Mouse (Mus musculus) urinary bladder, postnatal 10 days (tissue): ENCODE data around the gene Saa2.
"Not testable (repeated sequence)": the region's sequence is repeated elsewhere in the genome, so short reads cannot be mapped to it uniquely, and the experiment has no call there.

ENCODE experiments used
- DNase-seq: peaks from one replicate; pipeline ENCODE4 v3.0.0; 2022; ENCODE audit warnings: low spot score

Saa2 gene

DNA sequence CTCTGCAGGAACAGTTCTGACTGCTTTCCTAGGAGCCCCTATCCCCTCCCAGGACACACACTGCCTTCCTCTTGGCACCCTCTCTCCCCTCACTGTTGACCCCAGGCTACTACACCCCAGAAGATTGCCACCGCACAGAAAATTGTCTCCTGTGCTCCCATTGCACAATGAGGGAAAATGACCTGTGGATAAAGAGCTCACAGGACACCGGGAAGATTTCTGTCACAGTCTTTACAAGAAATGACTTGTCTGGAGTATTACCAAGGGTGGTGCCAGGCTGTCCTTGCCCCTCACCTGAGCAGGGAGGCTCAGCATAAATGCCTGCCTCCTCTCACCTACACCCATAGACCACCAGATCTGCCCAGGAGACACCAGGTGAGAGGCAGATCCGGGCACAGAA lies at the start of gene Saa2:
Saa2 (plus strand) TSS at position 301 of the 400 bp plus-strand sequence.
- DNase-seq, result no peak

DNA sequence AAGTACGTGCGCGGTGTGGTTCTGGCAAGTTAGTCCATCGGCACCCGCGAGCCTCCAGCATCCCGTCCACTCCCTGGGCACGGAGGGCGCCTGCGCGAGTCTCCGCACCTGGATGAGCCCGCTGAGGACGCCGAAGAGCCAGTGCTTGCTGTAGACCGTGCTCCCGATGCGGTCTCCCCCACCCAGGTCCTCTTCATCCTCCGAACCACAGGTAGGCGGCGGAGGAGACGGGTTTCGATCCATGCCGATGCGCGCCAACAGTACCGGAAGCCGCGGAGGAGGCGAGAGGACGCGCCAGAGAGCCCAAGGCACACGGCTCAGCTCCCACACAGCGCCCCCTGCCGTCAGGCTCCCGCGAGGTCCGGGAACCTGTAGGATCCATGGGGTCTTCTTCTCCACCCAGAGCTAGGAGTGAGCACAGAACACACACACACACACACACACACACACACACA lies 41.2 kb upstream of the Saa2 start, which contains the start of gene Saal1:
Saal1 (minus strand) TSS at position 291 of the 455 bp plus-strand sequence.
- DNase-seq, result peak; percentile 53

DNA sequence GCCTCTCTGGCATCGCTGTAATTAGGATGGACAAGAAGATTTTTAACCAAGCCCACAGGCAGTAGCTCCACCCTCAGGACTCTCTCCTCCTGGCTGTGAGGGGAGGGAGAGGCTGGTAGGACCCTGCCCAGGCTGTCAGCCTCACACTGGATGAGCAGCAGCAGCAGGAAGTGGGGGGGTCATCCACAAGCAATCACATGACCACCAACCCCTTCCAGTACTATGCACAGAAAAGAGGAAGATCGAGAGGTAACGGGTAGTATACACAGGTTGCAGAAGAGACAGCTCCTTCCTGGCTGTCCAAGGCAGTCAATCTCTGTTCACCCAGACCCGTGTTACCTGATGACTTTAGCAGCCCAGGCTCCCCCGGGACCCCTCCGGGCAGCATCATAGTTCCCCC lies 39.3 kb upstream of the Saa2 start:
- no peak for DNase-seq

DNA sequence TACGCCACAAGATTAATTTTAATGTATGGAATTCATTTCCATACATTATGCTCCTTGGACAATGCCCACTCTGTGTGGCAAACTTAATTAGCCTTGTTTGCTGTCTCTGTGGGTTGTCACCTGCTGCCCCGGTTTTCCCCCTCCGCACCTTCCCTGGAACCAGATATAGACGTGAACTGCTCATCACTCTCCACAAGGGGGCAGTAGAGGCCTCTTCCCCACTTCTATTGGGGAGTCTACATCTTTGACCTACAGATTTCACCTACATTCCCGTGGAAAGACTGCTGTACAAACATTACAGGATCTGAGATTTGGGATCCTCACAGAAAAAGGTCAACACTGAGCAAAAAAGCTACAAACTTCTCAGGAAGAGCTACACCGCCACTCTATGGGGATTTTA lies 37.1 kb upstream of the Saa2 start:
- no peak for DNase-seq

DNA sequence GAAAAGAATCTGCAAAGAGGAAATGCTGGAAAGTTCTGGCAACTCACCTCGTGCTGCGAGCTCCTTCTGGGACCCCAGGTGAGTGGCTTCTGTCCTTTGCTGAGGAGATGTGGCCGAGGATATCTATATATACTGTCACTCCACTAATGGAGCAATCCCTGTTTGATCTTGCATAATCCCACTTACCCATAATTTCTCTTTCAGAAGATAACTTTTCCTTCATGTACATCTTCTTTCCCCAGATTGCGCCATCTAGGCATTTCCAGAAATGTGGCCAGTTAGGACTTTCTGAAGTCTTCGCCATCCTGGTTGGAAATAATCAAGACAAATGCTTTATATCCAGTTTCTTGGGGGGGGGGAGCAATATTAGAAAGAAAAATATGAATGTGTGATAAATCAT lies 36.0 kb upstream of the Saa2 start, which contains the start of gene Saa3:
Saa3 (minus strand) TSS at position 101 of the 400 bp plus-strand sequence.
- no peak for DNase-seq

DNA sequence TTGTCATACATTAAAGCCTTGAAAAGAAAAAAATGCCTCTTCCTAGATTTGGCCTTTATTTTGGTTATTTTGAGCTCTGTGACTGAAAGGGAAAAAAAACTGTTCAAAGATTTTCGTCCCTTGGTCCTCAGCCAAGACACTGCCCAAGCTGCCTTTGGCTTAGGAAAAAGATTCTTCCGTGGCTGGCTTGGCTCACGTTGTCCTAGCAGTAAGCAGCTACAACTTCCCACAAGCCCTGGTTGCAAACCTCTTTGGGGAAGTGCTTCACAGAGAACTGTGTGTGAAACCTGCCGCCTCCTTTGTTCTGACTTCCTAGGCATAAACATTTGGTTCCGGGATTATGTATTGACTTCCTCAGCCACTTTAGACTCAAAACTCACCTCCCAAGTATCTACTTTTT lies 34.7 kb upstream of the Saa2 start:
- DNase-seq, result no peak

DNA sequence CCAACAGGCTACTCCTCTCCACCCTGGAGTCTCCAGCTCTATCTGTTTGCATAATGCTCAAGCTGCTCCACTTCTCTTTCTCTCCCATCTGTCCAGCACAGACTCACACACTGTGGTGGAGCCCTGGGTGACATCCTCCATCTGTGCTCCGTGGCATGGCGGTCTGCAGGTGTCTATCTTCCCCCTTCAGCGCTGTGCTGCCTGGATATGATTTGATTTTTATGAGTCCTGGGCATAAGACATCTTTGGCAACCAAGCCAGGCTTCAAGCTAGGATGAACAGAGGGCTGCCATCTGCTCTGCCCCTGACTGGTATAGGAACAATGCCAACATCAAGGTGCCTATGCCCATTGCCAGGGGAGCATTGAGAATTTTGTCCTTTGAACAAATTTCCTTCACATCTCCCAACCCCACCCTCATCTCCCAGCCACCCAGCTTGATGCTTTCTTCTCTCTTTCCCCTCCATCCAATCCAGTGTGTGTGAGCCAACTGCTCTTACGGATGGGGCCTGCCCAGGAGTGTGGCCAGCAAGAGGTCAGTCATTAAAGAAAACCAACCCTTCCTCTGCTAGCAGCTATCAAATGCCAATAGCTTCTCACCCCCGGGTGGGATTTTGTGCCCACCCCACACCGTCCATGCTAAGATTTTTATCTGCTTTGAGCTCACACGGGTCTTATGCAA lies 32.9 kb upstream of the Saa2 start:
- DNase-seq, result no peak

DNA sequence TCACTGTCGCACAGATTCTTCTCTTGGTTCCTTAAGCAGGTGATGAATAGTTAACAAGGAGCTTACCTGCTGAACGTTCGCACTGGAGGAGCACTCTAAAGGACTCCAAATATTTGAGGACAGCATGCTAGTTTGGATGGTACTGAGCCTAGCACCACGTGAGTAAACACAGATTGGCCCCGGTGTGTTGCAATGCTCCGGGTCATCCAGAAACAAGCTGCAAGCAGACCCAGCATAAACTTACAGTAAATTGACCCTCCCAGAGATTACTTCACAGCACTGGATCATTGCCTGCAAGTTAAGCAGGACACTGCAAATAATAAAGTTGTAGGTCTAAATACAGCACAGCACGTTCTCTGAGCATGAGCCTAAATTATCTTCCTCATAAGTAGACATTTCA lies 32.1 kb upstream of the Saa2 start:
- no peak for DNase-seq

DNA sequence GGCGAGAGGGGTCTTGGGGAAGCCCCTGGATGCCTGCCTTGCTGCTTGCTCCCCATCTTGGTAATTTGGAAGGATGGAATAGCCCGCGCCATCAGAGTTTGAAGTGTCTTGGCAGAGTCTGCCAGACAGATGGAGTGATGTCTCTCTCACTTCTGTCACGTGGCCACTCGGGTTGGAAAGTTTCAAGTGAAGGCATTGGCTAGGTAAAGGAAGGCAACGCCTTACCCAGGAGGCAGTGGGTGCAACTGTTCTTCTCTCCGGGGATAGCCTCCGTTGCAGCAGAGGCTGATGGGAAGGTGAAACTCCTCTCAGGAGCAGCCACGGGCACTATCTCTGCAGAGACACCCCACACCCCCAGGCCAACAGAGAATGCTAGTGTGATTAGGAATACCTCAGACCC lies 31.1 kb upstream of the Saa2 start:
- DNase-seq, result no peak

DNA sequence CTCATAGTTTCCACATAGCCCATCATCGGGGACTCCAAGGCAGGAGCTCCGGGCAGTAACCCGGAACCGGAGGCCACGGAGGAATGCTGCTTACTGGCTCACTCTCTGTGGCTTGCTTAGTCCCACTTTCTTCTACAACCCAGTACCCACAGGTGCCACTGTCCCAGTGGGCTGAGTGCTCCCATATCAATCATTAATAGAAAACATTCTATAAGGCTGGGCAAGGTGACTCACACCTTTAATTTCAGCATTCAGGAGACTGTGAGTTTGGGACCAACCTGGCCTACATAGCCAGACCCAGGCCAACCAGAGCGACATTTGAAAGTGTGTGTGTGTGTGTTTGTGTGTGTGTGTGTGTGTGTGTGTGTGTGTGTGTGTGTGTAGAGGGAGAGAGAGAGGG lies 28.2 kb upstream of the Saa2 start:
- no peak for DNase-seq

DNA sequence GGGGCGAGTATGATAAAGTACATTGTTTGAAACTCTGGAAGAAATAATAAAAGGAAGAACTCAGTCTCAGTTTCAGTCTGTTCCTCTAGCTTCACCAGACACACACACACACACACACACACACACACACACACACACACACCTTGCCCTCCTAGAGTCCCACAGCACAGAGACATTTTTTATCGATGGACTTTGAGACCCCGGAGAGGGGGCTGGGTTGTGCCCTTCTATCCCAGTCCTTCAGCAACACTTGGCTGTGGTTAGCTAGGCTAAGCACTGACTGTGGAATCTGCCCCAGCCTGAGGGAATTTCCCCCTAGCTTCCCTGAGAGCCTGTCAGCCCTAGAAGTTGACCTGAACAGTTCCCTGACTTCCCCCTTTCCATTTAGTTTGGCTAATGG lies 27.7 kb upstream of the Saa2 start:
- no peak for DNase-seq

DNA sequence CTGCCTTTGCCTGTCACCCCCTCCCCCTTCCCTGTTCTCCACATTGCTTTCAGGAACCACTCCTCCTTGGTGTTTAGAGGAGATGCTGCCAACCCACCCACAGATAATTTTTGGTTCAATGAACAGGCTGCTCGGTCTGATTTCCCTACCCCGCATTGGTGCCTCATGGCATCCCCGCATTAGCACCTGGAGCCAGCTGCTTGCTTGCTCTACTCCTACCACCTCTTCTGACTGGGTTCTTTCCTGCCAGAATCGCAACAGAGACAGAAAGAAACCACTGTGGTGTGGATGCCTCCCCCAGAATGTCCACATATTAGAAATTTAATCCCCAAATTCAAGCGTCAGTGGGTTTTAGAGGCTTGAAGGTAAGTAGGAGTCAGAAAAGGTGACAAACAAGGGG lies 27.2 kb upstream of the Saa2 start:
- no peak for DNase-seq

DNA sequence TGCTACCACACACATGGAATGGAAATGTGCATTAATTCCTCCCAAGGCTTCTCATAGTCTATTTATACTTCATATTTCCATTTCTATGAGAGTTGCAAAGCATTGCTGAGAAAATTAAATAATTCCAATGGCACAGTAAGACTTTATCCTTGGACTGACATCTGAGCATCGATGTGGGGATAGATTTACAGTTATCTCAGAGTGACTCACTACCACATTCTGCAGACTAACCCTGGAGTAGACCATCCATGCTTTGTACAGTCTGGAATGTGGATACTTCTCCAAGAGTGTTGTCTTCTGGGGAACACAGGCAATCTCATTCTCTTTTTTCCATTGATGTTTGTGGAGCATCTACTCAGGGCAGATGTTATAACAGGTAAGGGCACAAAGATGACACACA lies 24.0 kb upstream of the Saa2 start:
- no peak for DNase-seq

DNA sequence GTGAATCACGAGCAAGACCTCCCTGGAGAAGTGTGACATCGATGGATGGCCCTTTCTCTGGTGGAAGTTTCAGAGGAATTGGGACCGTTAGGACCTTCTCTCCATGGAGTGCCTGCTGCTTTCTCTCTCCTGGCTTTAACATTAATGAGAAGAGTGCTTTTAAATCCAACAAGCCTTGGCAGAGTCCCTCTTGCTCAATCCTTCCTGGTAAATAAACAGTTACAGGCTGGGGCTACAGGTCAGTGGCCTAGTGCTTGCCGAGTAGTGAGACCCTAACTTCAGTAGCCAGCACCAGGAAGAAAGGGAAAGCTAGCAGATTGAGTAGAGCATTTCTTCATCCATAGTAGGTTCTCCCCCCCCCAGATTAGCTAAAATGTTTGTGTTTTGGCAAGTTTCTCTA lies 19.1 kb upstream of the Saa2 start, which contains the start of gene Saa4:
Saa4 (minus strand) TSS at position 146 of the 400 bp plus-strand sequence.
- no peak for DNase-seq

DNA sequence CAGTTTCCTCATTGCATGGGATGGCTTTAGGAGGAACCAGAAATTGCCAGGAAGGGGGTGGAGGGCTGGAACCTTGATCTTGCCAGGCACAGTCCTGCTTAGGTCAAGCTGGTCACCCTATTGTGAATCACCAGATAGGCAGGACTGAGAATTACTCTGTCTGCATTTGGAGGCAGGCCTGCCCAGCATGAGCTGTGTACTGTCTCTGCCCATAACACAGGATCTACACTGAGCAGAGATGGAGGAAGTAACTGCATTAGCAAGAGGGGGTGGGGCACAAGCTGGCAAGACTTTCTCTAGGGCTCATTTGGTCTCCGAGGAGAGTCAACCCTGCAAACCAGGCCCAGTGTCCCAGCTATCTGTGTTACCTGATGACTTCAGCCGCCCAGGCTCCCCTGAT lies 16.6 kb upstream of the Saa2 start:
- DNase-seq, result no peak

DNA sequence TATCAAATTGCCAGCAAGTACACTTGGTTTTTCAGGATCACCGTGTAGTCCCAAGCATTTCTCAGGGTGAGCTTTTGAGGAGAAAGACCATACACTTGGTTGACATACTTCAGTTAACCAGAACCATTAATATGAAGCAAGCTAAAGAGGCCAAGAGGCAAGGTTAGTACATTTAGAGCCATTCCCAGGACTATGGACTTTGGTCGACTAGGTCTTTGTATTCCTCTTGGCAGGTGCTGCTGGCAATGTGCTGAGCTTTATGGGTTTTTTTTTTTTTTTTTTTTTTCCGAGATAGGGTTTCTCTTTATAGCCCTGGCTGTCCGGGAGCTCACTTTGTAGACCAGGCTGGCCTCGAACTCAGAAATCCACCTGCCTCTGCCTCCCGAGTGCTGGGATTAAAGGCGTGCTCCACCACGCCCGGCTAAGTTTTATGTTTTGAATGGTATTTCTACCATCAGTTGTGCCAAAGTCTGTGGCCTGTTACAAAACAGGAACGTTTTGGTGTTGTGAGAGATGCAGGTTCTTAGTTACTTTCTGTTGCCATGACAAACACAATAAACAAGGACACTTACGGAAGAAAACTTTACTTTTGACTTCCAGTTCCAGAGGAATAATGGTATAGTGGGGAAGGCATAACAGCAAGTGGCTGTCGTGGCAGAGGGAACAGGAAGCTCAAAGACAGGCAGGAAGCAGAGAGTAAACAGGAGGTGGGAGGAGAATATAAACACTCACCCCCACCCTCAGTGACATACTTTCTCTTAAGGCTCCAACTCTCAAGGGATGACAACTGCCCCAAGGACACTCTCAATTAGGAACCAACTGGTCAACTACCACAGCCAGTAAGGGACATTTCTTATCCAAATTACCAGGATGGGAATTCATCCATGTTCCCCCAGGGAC lies 12.8 kb upstream of the Saa2 start:
- no peak for DNase-seq

DNA sequence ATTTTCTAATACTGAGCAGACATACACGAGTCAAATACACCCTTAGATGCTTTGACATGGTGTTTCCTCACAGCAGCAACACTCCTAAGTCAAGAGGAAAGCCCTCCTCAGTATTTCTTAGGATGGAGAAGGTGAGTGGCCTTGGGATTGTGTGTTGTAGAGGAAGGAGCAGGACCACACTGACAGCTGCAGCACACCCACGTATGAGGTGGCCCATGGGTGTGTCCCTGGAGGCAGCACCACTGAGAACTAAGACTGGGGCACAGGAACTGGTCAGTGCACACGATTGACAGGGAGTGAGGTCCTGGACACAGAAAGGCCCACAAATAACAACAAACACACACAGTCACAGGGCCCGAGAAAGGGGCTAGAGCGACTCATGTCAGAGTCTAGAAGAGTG lies 11.5 kb upstream of the Saa2 start:
- not testable (repeated sequence) for DNase-seq

DNA sequence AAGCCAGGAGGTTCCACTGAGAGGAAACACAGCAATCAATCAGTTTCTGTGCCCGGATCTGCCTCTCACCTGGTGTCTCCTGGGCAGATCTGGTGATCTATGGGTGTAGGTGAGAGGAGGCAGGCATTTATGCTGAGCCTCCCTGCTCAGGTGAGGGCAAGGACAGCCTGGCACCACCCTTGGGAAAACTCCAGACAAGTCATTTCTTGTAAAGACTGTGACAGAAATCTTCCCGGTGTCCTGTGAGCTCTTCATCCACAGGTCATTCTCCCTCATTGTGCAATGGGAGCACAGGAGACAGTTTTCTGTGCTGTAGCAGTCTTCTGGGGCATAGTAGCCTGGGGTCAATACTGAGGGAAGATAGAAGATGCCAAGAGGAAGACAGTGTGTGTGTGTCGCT lies 8.7 kb upstream of the Saa2 start, which contains the start of gene Saa1:
Saa1 (minus strand) TSS at position 101 of the 400 bp plus-strand sequence.
- not testable (repeated sequence) for DNase-seq

DNA sequence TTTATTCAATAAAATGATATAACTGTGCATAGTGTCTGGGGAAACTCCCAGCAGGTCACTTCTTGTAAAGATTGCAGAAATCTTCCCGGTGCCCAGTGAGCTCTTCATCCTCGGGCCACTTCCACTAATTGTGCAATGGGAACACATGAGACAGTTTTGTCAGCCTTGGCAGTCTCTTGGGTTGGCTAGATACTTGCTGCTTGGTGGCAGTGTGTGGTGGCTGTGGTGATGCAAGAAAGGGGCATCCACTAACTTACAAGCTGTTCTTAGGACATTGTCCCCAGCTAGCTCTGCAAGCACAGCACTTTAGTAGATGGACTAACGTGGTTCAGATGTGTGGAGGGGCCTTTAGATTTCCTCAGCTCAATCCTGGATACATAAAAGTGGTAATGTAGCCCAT lies 5.8 kb upstream of the Saa2 start:
- DNase-seq, result no peak

DNA sequence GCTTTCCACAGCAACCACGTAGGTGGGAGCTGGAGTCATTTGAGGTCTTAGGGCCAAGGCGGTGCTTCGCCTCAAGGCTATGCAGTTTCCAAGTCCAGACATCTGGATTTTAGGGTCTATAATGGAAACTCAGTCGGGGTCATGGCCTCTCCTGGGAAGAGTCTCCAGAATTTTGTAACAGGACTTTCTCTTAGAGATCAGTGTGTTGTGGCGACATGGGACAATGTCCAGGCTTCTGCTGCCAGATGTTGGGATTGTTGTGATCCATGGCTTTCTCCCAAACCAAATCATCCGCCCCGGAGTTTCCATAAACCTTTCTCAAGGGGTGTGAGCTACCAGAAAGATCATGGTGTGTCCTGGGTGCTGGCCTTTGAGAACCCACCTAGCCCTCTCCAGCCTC lies 5.2 kb upstream of the Saa2 start:
- no peak for DNase-seq

DNA sequence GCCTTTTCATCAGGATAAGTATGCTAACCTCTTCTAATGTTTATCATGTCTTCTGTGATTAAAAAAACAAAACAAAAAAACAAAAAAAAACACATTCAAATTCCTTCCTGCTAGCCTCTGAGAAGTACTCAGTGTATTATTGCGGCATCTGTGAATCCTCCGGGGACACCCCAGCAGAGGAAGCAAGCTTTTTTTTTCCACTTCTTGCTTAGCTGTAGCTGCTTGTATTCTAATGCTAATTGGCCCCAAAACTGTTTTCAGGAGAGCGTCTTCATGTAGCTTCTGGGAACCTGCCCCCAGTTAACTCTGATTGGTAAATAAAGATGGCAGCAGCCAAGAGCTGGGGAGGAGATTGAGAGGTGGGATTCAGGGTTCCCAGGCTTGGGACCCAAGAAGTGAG lies 3.1 kb upstream of the Saa2 start:
- DNase-seq, result no peak

DNA sequence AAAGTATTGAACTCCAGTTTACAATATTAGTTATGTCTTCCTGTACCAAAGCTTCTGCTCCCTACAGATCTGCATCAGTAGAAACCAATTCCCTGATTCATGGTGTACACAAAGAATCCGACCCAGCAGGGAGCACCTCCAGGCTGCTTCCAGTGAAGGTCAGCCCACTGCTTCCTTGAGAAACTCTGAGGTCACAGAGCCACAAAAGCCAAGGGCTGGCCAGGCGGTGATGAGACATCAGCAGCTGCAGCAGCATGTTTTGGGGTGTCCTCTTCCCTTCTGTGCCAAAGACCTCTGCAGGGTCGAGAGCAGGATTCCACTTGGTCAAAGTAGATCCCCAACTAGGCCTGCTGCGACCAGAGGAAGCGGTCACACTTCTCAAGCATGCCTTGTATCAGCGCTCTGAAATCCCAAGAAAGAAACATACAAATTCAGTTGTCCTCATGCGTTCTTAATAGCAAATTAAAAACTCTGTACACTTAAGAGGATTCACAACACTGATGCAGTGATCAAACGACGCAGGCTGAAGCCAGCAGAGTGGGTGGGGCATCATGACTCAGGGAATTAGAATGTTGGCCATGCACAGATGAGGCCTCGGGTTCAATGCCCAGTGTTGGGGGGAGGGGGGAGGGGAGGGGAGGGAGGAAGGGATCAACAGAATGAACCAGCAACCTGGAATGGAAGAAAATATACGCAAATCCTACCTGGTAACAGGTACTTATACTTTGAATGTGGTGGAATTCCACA lies 9.6 kb downstream of the Saa2 start:
- DNase-seq, result no peak
